Mouse (Mus musculus) lung, postnatal 14 days (tissue): ENCODE results near the gene Sec14l4.
A peak's percentile ranks its signal among the peaks of the same experiment; 100 is the strongest.

Experiments used
- DNase-seq: peaks from one replicate; pipeline ENCODE4 v3.0.0; 2021

Sec14l4 gene

GRCm38 (mm10) chr11:4080219-4080618 lies 49.0 kb downstream of the Sec14l4 start:
- DNase-seq: peak; percentile 80

DNA sequence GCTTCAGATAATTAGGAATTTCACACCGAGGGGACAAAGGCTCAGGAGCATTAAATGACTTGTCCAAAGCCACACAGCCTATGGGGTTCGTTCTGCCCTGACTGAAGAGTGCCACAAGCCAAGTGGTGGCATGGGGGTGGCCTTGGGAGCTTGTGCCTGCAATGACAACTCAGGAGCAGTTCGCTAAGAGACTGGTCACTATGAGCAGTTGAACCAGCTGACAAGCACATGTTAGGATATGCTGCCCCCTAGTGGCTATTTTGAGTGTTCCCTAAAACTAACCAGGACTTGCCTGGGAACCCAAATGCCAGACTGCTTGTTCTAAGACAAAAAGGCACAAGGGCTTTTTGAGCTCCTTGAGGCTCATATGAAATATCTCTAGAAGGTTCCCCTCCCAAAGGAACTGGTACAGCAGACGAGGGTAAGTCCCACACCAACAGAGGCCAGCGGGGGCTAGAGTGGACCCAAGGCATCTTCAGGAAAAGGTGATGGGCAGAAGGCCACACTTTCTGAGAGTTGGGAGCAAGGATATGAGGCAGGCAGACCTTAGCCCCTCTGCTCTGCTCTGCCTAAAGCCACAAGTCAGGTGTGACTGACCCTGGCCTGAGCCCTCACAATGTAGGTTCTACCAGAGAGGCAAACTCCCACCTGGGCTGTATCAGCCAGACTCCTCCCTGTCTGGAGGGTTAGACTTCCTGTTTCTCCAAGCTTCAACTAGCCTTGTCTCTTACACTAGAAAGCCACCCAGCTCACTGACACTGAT lies 52.2 kb downstream of the Sec14l4 start:
- peak; percentile 74 for DNase-seq

DNA sequence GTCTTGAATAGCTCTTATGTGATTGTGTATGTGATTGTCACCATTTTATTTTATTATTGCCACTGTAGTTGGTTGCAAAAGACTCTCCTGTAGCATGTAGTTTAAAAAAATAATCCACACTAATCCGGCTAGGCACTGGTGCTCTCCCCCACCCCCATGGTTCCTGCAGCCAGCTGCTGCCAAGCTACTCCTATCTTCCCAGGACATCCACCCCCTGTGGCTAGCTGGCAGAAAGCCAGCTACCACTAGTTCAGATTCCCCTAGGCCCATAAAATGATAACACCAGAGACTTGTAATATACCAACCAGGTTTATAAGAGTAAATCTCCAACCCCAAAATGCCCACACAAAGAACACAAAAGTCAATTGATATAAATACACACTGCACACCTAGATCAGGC lies 55.0 kb downstream of the Sec14l4 start:
- DNase-seq: no peak

DNA sequence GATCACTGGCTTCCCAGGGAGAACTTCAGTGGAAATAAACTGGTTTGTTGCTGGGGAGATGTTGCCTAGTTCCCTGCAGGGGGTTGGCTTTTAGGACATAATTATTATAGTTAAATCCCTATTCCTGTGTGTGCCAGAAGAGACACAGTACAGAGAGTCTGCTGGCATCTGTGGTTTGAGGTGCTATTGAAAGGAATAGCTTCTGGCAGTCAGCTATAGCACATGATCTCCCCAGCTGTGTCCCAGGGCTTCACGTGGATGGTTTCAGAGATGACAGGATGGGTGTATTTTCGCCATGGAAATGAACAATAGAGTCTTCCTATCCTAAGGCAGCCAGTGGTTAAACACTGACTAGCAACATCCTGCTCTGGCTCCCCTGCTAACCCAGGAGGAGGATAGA lies 56.0 kb downstream of the Sec14l4 start:
- DNase-seq: no peak

DNA sequence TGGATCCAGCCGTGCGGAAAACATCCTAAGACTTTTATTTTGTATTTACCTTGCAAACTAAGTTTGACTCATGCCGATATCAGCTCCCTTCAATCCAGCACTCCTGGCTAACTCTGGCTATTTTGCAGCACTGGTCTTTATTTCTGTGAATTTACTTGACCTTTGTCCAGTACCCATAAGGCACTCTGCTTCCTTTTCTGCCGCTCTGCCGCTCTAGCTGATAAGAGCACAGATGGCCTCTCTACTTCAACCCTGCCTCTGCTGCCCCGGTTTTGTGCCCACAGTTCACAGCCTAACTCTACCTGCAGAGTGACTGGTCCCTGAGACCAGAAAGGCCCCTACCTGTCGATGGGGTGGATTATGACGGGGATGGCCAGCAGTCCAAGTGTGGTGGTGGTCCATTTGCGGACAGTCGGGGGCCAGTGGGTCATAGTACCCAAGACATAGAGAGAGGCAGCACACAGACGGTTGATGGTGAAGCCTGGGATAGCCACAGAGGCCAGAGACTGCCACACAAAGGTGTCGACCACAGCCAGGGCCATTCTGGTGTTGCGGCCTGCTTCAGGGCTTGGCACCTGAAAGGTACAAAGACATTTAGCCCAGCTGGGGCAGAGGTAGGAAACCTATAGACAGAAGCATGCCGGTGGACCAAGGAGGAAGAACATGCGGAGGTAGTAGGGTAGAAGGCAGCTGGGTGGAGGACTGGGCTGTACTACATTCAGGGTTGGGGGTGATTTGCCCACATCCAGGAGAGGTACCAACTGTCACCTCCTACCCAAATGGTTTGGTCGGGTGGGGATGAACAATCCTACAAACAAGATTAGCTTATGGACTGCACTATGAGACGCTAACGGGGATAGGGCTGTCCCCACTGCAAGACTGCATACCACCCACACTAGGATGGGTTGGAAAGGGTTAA lies 62.5 kb downstream of the Sec14l4 start:
- DNase-seq: no peak

DNA sequence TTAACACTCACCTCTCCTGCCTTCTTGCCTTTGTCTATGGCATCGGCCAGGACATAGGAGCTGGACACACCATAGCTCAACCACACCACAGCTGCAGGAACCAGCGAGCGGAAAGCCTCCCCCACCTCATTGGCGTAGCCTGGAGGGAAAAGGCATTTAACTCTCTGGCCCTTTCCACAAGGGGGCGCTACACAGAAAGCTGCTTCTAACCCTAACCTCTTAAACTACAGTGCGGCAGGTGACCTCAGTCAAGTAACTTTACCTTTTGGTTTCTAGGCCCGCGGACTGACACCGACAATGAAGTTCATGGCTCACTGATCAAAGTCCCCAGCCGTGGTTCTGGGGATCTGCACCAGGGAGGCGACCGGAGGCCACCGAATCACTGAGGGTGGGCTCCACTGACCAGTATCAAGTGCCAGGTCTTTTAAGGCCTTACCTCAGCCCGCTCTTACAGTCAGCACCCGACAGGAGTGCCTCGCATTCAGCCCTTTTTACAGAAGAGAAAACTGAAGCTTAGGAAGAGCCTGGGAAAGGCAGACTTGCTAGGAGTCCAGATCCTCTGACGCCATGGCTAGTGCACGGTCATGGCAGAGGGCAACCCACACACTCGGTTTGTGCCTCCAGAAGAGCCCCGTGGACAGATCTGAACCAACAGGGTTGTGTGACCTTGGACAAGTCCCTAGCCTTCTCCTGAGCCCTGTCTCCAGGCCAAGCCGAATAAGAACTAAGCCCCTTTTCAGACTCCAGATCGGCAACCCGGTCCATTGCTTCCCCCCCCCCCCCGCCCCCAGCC lies 63.3 kb downstream of the Sec14l4 start:
- peak; percentile 79 for DNase-seq

GRCm38 (mm10) chr11:4095171-4096053 lies 64.2 kb downstream of the Sec14l4 start, which contains the start of gene Mtfp1:
Gene Mtfp1, minus strand, starts transcription at chr11:4095445.
- DNase-seq: peak; percentile 54

DNA sequence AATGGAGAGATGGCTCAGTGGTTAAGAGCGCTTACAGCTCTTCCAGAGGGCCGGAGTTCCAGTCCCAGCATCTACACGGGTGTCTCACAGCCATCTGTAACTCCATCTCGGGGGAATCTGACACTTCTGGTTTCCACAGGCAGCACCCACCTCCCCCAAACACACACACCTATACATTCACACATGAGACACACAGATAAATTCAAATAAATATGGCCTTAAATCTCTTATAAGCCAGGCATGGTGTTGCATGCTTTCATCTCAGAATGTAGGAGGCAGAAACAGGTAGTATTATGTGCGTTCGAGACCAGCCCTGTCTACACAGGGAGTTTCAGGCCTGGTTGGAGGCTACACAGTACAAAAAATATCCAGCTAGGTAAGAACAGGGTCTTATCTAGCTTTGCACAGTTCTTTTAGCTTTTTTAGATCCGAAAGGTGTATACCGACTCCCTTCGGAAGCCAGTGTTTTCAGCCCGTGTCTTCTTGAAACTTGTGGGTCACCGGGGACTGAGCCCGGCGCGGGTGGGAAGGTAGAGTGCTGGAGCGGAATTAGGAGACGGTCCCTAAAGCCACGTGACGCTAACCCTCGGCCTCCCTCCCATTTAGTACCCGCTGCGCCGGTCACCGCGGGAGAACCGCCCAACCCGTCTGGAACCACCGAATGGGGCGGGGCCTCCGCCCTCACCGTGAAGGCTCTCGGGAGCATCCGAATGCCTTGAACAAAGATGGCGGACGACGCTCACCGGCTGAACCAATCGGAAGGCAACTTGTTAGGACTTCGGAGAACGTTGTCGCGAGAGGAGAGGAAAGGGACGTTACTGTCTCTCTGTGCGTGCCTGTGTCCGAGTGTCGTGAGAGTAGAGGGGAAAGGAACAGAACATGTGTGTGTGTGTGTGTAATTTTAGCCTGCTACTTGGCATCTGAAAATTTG lies 65.1 kb downstream of the Sec14l4 start:
- peak; percentile 98 for DNase-seq

DNA sequence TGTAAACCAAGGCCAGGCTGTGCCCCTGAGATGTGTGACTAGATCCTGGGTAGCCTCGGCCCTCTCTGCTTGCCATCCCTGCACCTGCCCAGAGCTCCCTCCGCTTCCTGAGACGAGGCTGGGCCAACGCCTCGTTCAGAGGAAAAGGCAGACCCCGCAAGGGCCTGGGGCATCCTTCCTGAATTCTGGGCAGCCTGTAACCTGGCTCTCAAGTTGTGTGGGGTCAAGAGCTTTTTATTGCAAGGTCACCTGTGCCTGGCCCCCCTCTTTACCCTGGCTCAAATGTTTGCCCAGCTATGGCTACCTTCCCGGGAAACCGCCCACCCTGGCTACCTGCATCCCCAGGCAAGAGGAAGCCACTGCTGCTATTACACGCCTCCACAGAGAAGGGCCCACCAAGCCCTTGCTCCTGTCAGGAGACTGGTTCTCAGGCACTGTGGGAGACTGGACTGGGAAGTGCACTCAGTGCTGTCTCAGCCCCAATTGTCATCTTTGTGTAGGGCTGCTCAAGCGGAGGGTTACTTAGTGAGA lies 65.9 kb downstream of the Sec14l4 start:
- no peak for DNase-seq
